Mouse (Mus musculus) hindbrain, embryonic 13.5 days (tissue): Measurements from ENCODE around the gene Sh3pxd2b. TPM values are rescaled to one million over a fixed set of nuclear protein-coding genes. Genes with fewer than 3 reads are reported as not detected.

Source experiments
- ATAC-seq: fragments of 200-750 bp; cut with Nextera tagmentation; 2 replicates; pipeline ENCODE4 v1.8.0; 2017; ENCODE audit warnings: moderate TSS enrichment; ENCODE audit not compliant: low FRiP score
- H3K27ac ChIP-seq: fragments of 300-500 bp; sonication (generic); 2 replicates; pipeline ENCODE4 v1.5.1; 2015; ENCODE audit warnings: inconsistent platforms, mild to moderate bottlenecking, moderate library complexity
- H3K27me3 ChIP-seq: fragments of 300-500 bp; sonication (generic); 2 replicates; pipeline ENCODE4 v1.6.1; 2015; ENCODE audit warnings: mild to moderate bottlenecking, inconsistent platforms
- H3K36me3 ChIP-seq: fragments of 300-500 bp; sonication (generic); 2 replicates; pipeline ENCODE4 v1.6.1; 2015; ENCODE audit warnings: mild to moderate bottlenecking, inconsistent platforms
- H3K4me1 ChIP-seq: fragments of 300-500 bp; sonication (generic); replicated peaks from 2 replicates; pipeline ENCODE4 v1.6.1; 2015; ENCODE audit warnings: inconsistent platforms
- H3K4me2 ChIP-seq: fragments of 300-500 bp; sonication (generic); 2 replicates; pipeline ENCODE4 v1.6.1; 2015; ENCODE audit warnings: inconsistent platforms, mild to moderate bottlenecking, moderate library complexity
- H3K4me3 ChIP-seq: fragments of 300-500 bp; sonication (generic); 2 replicates; pipeline ENCODE4 v1.5.1; 2015; ENCODE audit warnings: mild to moderate bottlenecking, inconsistent platforms
- H3K9ac ChIP-seq: fragments of 300-500 bp; sonication (generic); 2 replicates; pipeline ENCODE4 v1.6.1; 2015; ENCODE audit warnings: mild to moderate bottlenecking, inconsistent platforms
- H3K9me3 ChIP-seq: fragments of 300-500 bp; sonication (generic); 2 replicates; pipeline ENCODE4 v1.6.1; 2016; ENCODE audit warnings: inconsistent platforms
- WGBS: fragments of 180-500 bp; shearing (Covaris S2); methylation state at CpG from one replicate; pipeline ENCODE4 v1.1.7; 2015; 5-methylcytosine and 5-hydroxymethylcytosine counted together
- polyA plus RNA-seq: library from polyadenylated mRNA; unstranded; fragments of >200 nt; fragmentation: Nextera tagmentation; extraction: Ambion mirVana; gene quantifications from 2 replicates; pipeline ENCODE4 v1.2.1, GENCODE M21; 2015

Sh3pxd2b gene
- polyA plus RNA-seq, 1 experiment from 2014 or later = 21.3 TPM

DNA sequence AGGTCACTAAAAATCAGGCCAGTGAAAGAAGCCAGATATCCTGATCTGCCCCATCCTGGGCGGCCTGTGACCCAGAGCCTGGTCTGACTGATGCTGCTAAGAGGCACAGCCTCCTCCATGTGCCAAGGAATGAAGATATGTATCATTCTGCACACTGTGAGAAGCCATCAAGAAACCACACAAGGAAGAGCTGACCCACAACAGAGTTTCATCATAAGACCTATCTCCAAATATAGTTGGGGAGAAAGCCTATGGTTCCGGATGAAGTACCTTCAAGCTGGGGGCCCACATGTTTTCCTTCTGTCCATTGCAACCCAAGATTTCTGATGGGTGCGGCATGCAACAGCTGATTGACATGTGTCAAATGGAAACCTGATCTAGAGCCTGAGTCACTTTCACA lies 31.6 kb upstream of the Sh3pxd2b start:
- no peak overlapping the region for H3K4me3 ChIP-seq
- no peaks in the 10 kb centered on the region for H3K27me3 ChIP-seq
- H3K9me3 ChIP-seq = no peaks in the 10 kb centered on the region
- no peaks in the 10 kb centered on the region for H3K36me3 ChIP-seq
- no peaks in the 10 kb centered on the region for H3K4me1 ChIP-seq
- H3K4me2 ChIP-seq = no peak overlapping the region
- no peak for ATAC-seq
- no peak overlapping the region for H3K27ac ChIP-seq
- H3K9ac ChIP-seq = no peak overlapping the region
- 92% methylated on average over 3 of the region's 3 CpGs for WGBS

- ATAC-seq = no peak
- 67% methylated on average over 11 of the region's 11 CpGs for WGBS
- Histone ChIP-seq H3K9me3 (no peaks in the 10 kb centered on the region), H3K4me3 (no peak overlapping the region), H3K4me1 (peaks cover 3% of the 10 kb centered on the region; the same call in 1 of the 2 replicates), H3K36me3 (no peaks in the 10 kb centered on the region), H3K27ac (no peak overlapping the region), H3K4me2 (no peak overlapping the region), H3K9ac (no peak overlapping the region), H3K27me3 (no peaks in the 10 kb centered on the region)
These were observed 27.0 kb upstream of the Sh3pxd2b start for GRCm38 (mm10) chr11:32320507-32321195.

- Histone ChIP-seq H3K27me3 (no peaks in the 10 kb centered on the region), H3K9ac (no peak overlapping the region), H3K4me3 (no peak overlapping the region), H3K4me1 (peaks cover 3% of the 10 kb centered on the region; the same call in 1 of the 2 replicates), H3K4me2 (no peak overlapping the region), H3K9me3 (no peaks in the 10 kb centered on the region), H3K27ac (no peak overlapping the region), H3K36me3 (no peaks in the 10 kb centered on the region)
- WGBS = 39% methylated on average over 8 of the region's 8 CpGs
- no peak for ATAC-seq
These were observed 26.4 kb upstream of the Sh3pxd2b start for GRCm38 (mm10) chr11:32321196-32321565.

DNA sequence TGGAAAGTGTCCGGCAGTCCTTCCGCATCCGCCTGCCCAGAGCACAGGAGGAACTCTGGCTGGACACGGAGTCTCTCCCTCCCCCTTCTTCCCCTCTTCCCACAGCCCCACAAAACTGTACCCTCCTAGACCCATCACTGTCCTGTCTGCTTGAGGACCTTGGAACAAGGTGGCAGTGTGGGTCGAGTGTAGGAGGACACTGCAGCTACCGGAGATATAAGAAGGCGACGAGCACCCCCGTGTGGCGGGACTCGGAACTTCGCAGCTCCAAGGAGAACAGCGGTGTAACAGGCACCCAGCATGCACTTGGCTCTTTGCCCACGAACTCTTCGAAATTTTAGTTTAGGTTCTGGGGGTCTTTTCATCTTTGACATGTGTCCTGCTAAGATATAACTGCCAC lies 23.0 kb upstream of the Sh3pxd2b start:
- WGBS = 12% methylated on average over 15 of the region's 15 CpGs
- H3K4me1 ChIP-seq = peaks cover 3% of the 10 kb centered on the region; the same call in 1 of the 2 replicates
- H3K9ac ChIP-seq = no peak overlapping the region
- no peaks in the 10 kb centered on the region for H3K36me3 ChIP-seq
- no peaks in the 10 kb centered on the region for H3K9me3 ChIP-seq
- H3K27ac ChIP-seq = no peak overlapping the region
- H3K27me3 ChIP-seq = 0 out of 2 replicates have a peak, but pooled peaks cover 6% of the 10 kb centered on the region
- no peak overlapping the region for H3K4me2 ChIP-seq
- peak; percentile 82; the same call in 1 of the 2 replicates for ATAC-seq
- H3K4me3 ChIP-seq = no peak overlapping the region

- peak; percentile 32; the same call in 1 of the 2 replicates for ATAC-seq
- Histone ChIP-seq H3K27me3 (0 out of 2 replicates have a peak, but pooled peaks cover 6% of the 10 kb centered on the region), H3K4me3 (no peak overlapping the region), H3K9me3 (no peaks in the 10 kb centered on the region), H3K36me3 (no peaks in the 10 kb centered on the region), H3K4me2 (0 out of 2 replicates have a peak overlapping the region, but pooled peaks have one; percentile 3), H3K27ac (peak overlapping the region; percentile 30; the same call in 1 of the 2 replicates), H3K9ac (no peak overlapping the region), H3K4me1 (peaks cover 12% of the 10 kb centered on the region)
- 37% methylated on average over 6 of the region's 6 CpGs for WGBS
These were observed 16.5 kb upstream of the Sh3pxd2b start for GRCm38 (mm10) chr11:32331075-32331474.

- no peak overlapping the region for H3K4me3 ChIP-seq
- peaks cover 12% of the 10 kb centered on the region for H3K4me1 ChIP-seq
- no peak overlapping the region for H3K27ac ChIP-seq
- H3K9ac ChIP-seq = no peak overlapping the region
- WGBS = 72% methylated on average over 5 of the region's 5 CpGs
- no peak for ATAC-seq
- H3K36me3 ChIP-seq = no peaks in the 10 kb centered on the region
- 0 out of 2 replicates have a peak, but pooled peaks cover 6% of the 10 kb centered on the region for H3K27me3 ChIP-seq
- no peak overlapping the region for H3K4me2 ChIP-seq
- H3K9me3 ChIP-seq = no peaks in the 10 kb centered on the region
These were observed 15.8 kb upstream of the Sh3pxd2b start for GRCm38 (mm10) chr11:32331861-32332260.

GRCm38 (mm10) chr11:32333235-32333634 lies 14.4 kb upstream of the Sh3pxd2b start:
- Histone ChIP-seq H3K4me3 (no peak overlapping the region), H3K9ac (no peak overlapping the region), H3K27ac (no peak overlapping the region), H3K4me2 (no peak overlapping the region), H3K36me3 (no peaks in the 10 kb centered on the region), H3K9me3 (no peaks in the 10 kb centered on the region), H3K27me3 (0 out of 2 replicates have a peak, but pooled peaks cover 3% of the 10 kb centered on the region), H3K4me1 (peaks cover 12% of the 10 kb centered on the region)
- ATAC-seq = no peak
- 66% methylated on average over 2 of the region's 2 CpGs for WGBS

GRCm38 (mm10) chr11:32336435-32336907 lies 11.1 kb upstream of the Sh3pxd2b start:
- Histone ChIP-seq H3K36me3 (no peaks in the 10 kb centered on the region), H3K4me2 (no peak overlapping the region), H3K9ac (no peak overlapping the region), H3K27ac (no peak overlapping the region), H3K4me1 (no peaks in the 10 kb centered on the region), H3K4me3 (no peak overlapping the region), H3K27me3 (0 out of 2 replicates have a peak, but pooled peaks cover 3% of the 10 kb centered on the region), H3K9me3 (no peaks in the 10 kb centered on the region)
- 91% methylated on average over 6 of the region's 6 CpGs for WGBS
- ATAC-seq = no peak

DNA sequence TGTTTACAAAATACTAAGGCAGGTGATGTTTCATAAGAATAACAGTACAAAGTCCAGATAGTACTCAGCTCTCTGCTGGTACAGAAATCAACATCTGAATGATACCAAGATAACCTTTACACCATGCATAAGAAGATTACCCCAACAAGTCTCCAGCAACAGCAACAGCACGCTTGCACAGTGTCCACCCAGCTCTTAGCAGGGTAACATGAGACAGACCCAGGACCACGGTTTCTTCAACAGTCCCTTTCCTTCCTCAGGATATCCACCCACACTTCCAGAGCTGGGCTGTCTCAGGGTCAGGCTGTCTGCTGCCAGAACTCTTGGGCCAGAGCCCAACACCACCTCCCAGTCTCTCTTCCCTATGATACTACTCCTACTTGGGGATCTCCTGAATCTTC lies 8.5 kb upstream of the Sh3pxd2b start:
- Histone ChIP-seq H3K4me1 (no peaks in the 10 kb centered on the region), H3K27ac (no peak overlapping the region), H3K9ac (no peak overlapping the region), H3K36me3 (no peaks in the 10 kb centered on the region), H3K4me3 (no peak overlapping the region), H3K9me3 (no peaks in the 10 kb centered on the region), H3K27me3 (0 out of 2 replicates have a peak, but pooled peaks cover 3% of the 10 kb centered on the region), H3K4me2 (no peak overlapping the region)
- 61% methylated on average over 2 of the region's 2 CpGs for WGBS
- no peak for ATAC-seq

GRCm38 (mm10) chr11:32340476-32341473 lies 6.8 kb upstream of the Sh3pxd2b start:
- no peaks in the 10 kb centered on the region for H3K4me1 ChIP-seq
- 0 out of 2 replicates have a peak, but pooled peaks cover 3% of the 10 kb centered on the region for H3K27me3 ChIP-seq
- H3K27ac ChIP-seq = no peak overlapping the region
- 49% methylated on average over 17 of the region's 17 CpGs for WGBS
- H3K9ac ChIP-seq = no peak overlapping the region
- H3K36me3 ChIP-seq = no peaks in the 10 kb centered on the region
- H3K4me3 ChIP-seq = no peak overlapping the region
- H3K9me3 ChIP-seq = no peaks in the 10 kb centered on the region
- peak; percentile 67; the same call in 1 of the 2 replicates for ATAC-seq
- no peak overlapping the region for H3K4me2 ChIP-seq

GRCm38 (mm10) chr11:32342770-32343191 lies 4.8 kb upstream of the Sh3pxd2b start:
- 9% methylated on average over 2 of the region's 2 CpGs for WGBS
- Histone ChIP-seq H3K27ac (no peak overlapping the region), H3K9me3 (no peaks in the 10 kb centered on the region), H3K27me3 (0 out of 2 replicates have a peak, but pooled peaks cover 3% of the 10 kb centered on the region), H3K4me3 (no peak overlapping the region), H3K4me2 (no peak overlapping the region), H3K9ac (no peak overlapping the region), H3K36me3 (no peaks in the 10 kb centered on the region), H3K4me1 (peaks cover 9% of the 10 kb centered on the region)
- ATAC-seq = no peak

GRCm38 (mm10) chr11:32343350-32343749 lies 4.3 kb upstream of the Sh3pxd2b start:
- Histone ChIP-seq H3K4me2 (no peak overlapping the region), H3K4me3 (no peak overlapping the region), H3K36me3 (no peaks in the 10 kb centered on the region), H3K27me3 (0 out of 2 replicates have a peak, but pooled peaks cover 3% of the 10 kb centered on the region), H3K4me1 (peaks cover 12% of the 10 kb centered on the region), H3K9me3 (no peaks in the 10 kb centered on the region), H3K9ac (no peak overlapping the region), H3K27ac (no peak overlapping the region)
- 96% methylated on average over 1 of the region's 1 CpGs for WGBS
- ATAC-seq = no peak
